Mouse (Mus musculus): ENCODE data around the gene Tpr. TPM values are rescaled to one million over a fixed set of nuclear protein-coding genes. Genes with fewer than 3 reads are reported as not detected.

The Tpr gene
- total and polyA plus RNA-seq, 2 experiments from 2014 or later: 112 to 118 TPM

GRCm38 (mm10) chr1:150460595-150460994, 68.0 kb downstream of the Tpr start:
- Histone ChIP-seq H3K4me2 (ENCODE audit: low read depth, low read length) (no peak overlapping the region), H3K4me3 (ENCODE audit: low read depth, low read length) (no peak overlapping the region), H3K27me3 (ENCODE audit: control insufficient read depth, insufficient read depth, low read length) (no peaks in the 10 kb centered on the region), H3K4me1 (ENCODE audit: control insufficient read depth, insufficient read depth) (no peaks in the 10 kb centered on the region), H3K9ac (replicated peaks; ENCODE audit: low read depth, low read length) (no peak overlapping the region), H3K9me3 (replicated peaks; ENCODE audit: control insufficient read depth, low read length) (no peaks in the 10 kb centered on the region), H3K27ac (ENCODE audit: low read depth) (no peak overlapping the region), H3K36me3 (replicated peaks; ENCODE audit: control insufficient read depth, insufficient read depth, low read length) (no peaks in the 10 kb centered on the region)
- DNase-seq (ENCODE audit: low spot score): no peak
- 44% methylated on average over 7 of the region's 7 CpGs for WGBS
- no peak for TF ChIP-seq EP300 (IDR thresholded peaks at IDR 0.05; ENCODE audit: low read depth)
- TF ChIP-seq CTCF (IDR thresholded peaks at IDR 0.05; ENCODE audit: low read depth): no peak
- no peak for ATAC-seq (ENCODE audit: insufficient read depth, low read depth)

- H3K27ac ChIP-seq (ENCODE audit: low read depth): no peak overlapping the region
- no peak overlapping the region for H3K4me3 ChIP-seq (ENCODE audit: low read depth, low read length)
- no peak for ATAC-seq (ENCODE audit: insufficient read depth, low read depth)
- 43% methylated on average over 5 of the region's 5 CpGs for WGBS
- DNase-seq (ENCODE audit: low spot score): no peak
- no peak for TF ChIP-seq EP300 (IDR thresholded peaks at IDR 0.05; ENCODE audit: low read depth)
- TF ChIP-seq CTCF (IDR thresholded peaks at IDR 0.05; ENCODE audit: low read depth): no peak
- H3K36me3 ChIP-seq (replicated peaks; ENCODE audit: control insufficient read depth, insufficient read depth, low read length): no peaks in the 10 kb centered on the region
- no peak overlapping the region for H3K4me2 ChIP-seq (ENCODE audit: low read depth, low read length)
- no peak overlapping the region for H3K9ac ChIP-seq (replicated peaks; ENCODE audit: low read depth, low read length)
- no peaks in the 10 kb centered on the region for H3K27me3 ChIP-seq (ENCODE audit: control insufficient read depth, insufficient read depth, low read length)
- H3K9me3 ChIP-seq (replicated peaks; ENCODE audit: control insufficient read depth, low read length): no peaks in the 10 kb centered on the region
- no peaks in the 10 kb centered on the region for H3K4me1 ChIP-seq (ENCODE audit: control insufficient read depth, insufficient read depth)
Observed at GRCm38 (mm10) chr1:150463068-150463467, 70.4 kb downstream of the Tpr start.

- no peak overlapping the region for H3K4me3 ChIP-seq (ENCODE audit: low read depth, low read length)
- H3K9me3 ChIP-seq (replicated peaks; ENCODE audit: control insufficient read depth, low read length): no peaks in the 10 kb centered on the region
- H3K4me1 ChIP-seq (ENCODE audit: control insufficient read depth, insufficient read depth): no peaks in the 10 kb centered on the region
- no peak for TF ChIP-seq CTCF (IDR thresholded peaks at IDR 0.05; ENCODE audit: low read depth)
- TF ChIP-seq EP300 (IDR thresholded peaks at IDR 0.05; ENCODE audit: low read depth): no peak
- no peak overlapping the region for H3K9ac ChIP-seq (replicated peaks; ENCODE audit: low read depth, low read length)
- H3K27ac ChIP-seq (ENCODE audit: low read depth): no peak overlapping the region
- 78% methylated on average over 4 of the region's 4 CpGs for WGBS
- ATAC-seq (ENCODE audit: insufficient read depth, low read depth) (no peak), DNase-seq (ENCODE audit: low spot score) (no peak)
- H3K4me2 ChIP-seq (ENCODE audit: low read depth, low read length): no peak overlapping the region
- no peaks in the 10 kb centered on the region for H3K36me3 ChIP-seq (replicated peaks; ENCODE audit: control insufficient read depth, insufficient read depth, low read length)
- no peaks in the 10 kb centered on the region for H3K27me3 ChIP-seq (ENCODE audit: control insufficient read depth, insufficient read depth, low read length)
Observed at GRCm38 (mm10) chr1:150463691-150464090, 71.1 kb downstream of the Tpr start.

GRCm38 (mm10) chr1:150465364-150465763, 72.7 kb downstream of the Tpr start:
- TF ChIP-seq EP300 (IDR thresholded peaks at IDR 0.05; ENCODE audit: low read depth) (no peak), CTCF (IDR thresholded peaks at IDR 0.05; ENCODE audit: low read depth) (no peak)
- no peak overlapping the region for H3K9ac ChIP-seq (replicated peaks; ENCODE audit: low read depth, low read length)
- H3K36me3 ChIP-seq (replicated peaks; ENCODE audit: control insufficient read depth, insufficient read depth, low read length): no peaks in the 10 kb centered on the region
- H3K27me3 ChIP-seq (ENCODE audit: control insufficient read depth, insufficient read depth, low read length): no peaks in the 10 kb centered on the region
- no peak overlapping the region for H3K4me3 ChIP-seq (ENCODE audit: low read depth, low read length)
- no peak overlapping the region for H3K4me2 ChIP-seq (ENCODE audit: low read depth, low read length)
- DNase-seq (ENCODE audit: low spot score) (no peak), ATAC-seq (ENCODE audit: insufficient read depth, low read depth) (no peak)
- H3K4me1 ChIP-seq (ENCODE audit: control insufficient read depth, insufficient read depth): no peaks in the 10 kb centered on the region
- 63% methylated on average over 10 of the region's 10 CpGs for WGBS
- H3K27ac ChIP-seq (ENCODE audit: low read depth): no peak overlapping the region
- H3K9me3 ChIP-seq (replicated peaks; ENCODE audit: control insufficient read depth, low read length): no peaks in the 10 kb centered on the region

- no peak for ATAC-seq (ENCODE audit: insufficient read depth, low read depth)
- no peak within 1 kb of the TSS for H3K4me3 ChIP-seq (ENCODE audit: low read depth, low read length)
- no peaks in the 10 kb centered on the region for H3K9me3 ChIP-seq (replicated peaks; ENCODE audit: control insufficient read depth, low read length)
- no peaks in the 10 kb centered on the region for H3K36me3 ChIP-seq (replicated peaks; ENCODE audit: control insufficient read depth, insufficient read depth, low read length)
- TF ChIP-seq CTCF (IDR thresholded peaks at IDR 0.05; ENCODE audit: low read depth) (no peak), EP300 (IDR thresholded peaks at IDR 0.05; ENCODE audit: low read depth) (no peak)
- no peak for DNase-seq (ENCODE audit: low spot score)
- H3K4me2 ChIP-seq (ENCODE audit: low read depth, low read length): no peak within 1 kb of the TSS
- no peaks in the 10 kb centered on the region for H3K27me3 ChIP-seq (ENCODE audit: control insufficient read depth, insufficient read depth, low read length)
- WGBS: 75% methylated on average over 3 of the region's 3 CpGs
- no peak within 1 kb of the TSS for H3K27ac ChIP-seq (ENCODE audit: low read depth)
- no peak within 1 kb of the TSS for H3K9ac ChIP-seq (replicated peaks; ENCODE audit: low read depth, low read length)
- no peaks in the 10 kb centered on the region for H3K4me1 ChIP-seq (ENCODE audit: control insufficient read depth, insufficient read depth)
Observed at GRCm38 (mm10) chr1:150466132-150466531, 73.5 kb downstream of the Tpr start, which contains the start of gene Prg4. Gene Prg4, minus strand, starts transcription at chr1:150466165.

GRCm38 (mm10) chr1:150469992-150470391, 77.4 kb downstream of the Tpr start:
- Histone ChIP-seq H3K9ac (replicated peaks; ENCODE audit: low read depth, low read length) (no peak overlapping the region), H3K9me3 (replicated peaks; ENCODE audit: control insufficient read depth, low read length) (0 out of 2 replicates have a peak, but pooled peaks cover 2% of the 10 kb centered on the region), H3K27ac (ENCODE audit: low read depth) (no peak overlapping the region), H3K27me3 (ENCODE audit: control insufficient read depth, insufficient read depth, low read length) (no peaks in the 10 kb centered on the region), H3K4me1 (ENCODE audit: control insufficient read depth, insufficient read depth) (no peaks in the 10 kb centered on the region), H3K4me2 (ENCODE audit: low read depth, low read length) (no peak overlapping the region), H3K36me3 (replicated peaks; ENCODE audit: control insufficient read depth, insufficient read depth, low read length) (no peaks in the 10 kb centered on the region), H3K4me3 (ENCODE audit: low read depth, low read length) (no peak overlapping the region)
- ATAC-seq (ENCODE audit: insufficient read depth, low read depth) (no peak), DNase-seq (ENCODE audit: low spot score) (no peak)
- TF ChIP-seq CTCF (IDR thresholded peaks at IDR 0.05; ENCODE audit: low read depth) (no peak), EP300 (IDR thresholded peaks at IDR 0.05; ENCODE audit: low read depth) (no peak)
- 45% methylated on average over 3 of the region's 3 CpGs for WGBS
